Mouse (Mus musculus) ovary, adult 18-20 months (tissue): Measurements from ENCODE around the gene Gm21173.
"Not testable (repeated sequence)": the region's sequence is repeated elsewhere in the genome, so short reads cannot be mapped to it uniquely, and the experiment has no call there.

Experiments
- DNase-seq: peaks from one replicate; pipeline ENCODE4 v3.0.0; 2022; ENCODE audit warnings: low spot score, mixed read lengths

Gm21173 gene

GRCm38 (mm10) chrY:76761300-76761699 lies at the start of gene Gm21173:
Gene Gm21173, plus strand, starts transcription at chrY:76761600.
- DNase-seq, result not testable (repeated sequence)
